Mouse (Mus musculus): ENCODE results near the gene Tsc2.
A peak's percentile ranks its signal among the peaks of the same experiment; 100 is the strongest.

Gene Tsc2

GRCm38 (mm10) chr17:24604557-24604956, 27.9 kb downstream of the Tsc2 start:
- DNase-seq, result no peak

- no peak for DNase-seq
These were observed 28.5 kb downstream of the Tsc2 start for GRCm38 (mm10) chr17:24603961-24604360.

- DNase-seq, result no peak
These were observed 31.9 kb downstream of the Tsc2 start for GRCm38 (mm10) chr17:24600502-24600901.

- no peak for DNase-seq
These were observed 34.4 kb downstream of the Tsc2 start for GRCm38 (mm10) chr17:24597989-24598388.

- DNase-seq, result peak; percentile 85
These were observed 35.8 kb downstream of the Tsc2 start for GRCm38 (mm10) chr17:24596471-24597183.

- DNase-seq, result peak; percentile 31
These were observed 36.4 kb downstream of the Tsc2 start for GRCm38 (mm10) chr17:24596073-24596466.

GRCm38 (mm10) chr17:24595126-24596072, 37.0 kb downstream of the Tsc2 start:
- DNase-seq, result peak; percentile 63

GRCm38 (mm10) chr17:24593992-24594890, 38.2 kb downstream of the Tsc2 start:
- DNase-seq, result peak; percentile 43

GRCm38 (mm10) chr17:24593248-24593647, 39.2 kb downstream of the Tsc2 start:
- DNase-seq, result no peak

- DNase-seq, result no peak
These were observed 40.7 kb downstream of the Tsc2 start for GRCm38 (mm10) chr17:24591695-24592094.

- DNase-seq, result peak; percentile 71
These were observed 41.5 kb downstream of the Tsc2 start for GRCm38 (mm10) chr17:24590943-24591342.

GRCm38 (mm10) chr17:24586532-24586931, 45.9 kb downstream of the Tsc2 start:
- DNase-seq, result no peak

- no peak for DNase-seq
These were observed 47.9 kb downstream of the Tsc2 start for GRCm38 (mm10) chr17:24584520-24584919.

- DNase-seq, result no peak
These were observed 48.6 kb downstream of the Tsc2 start for GRCm38 (mm10) chr17:24583599-24584460.

GRCm38 (mm10) chr17:24580287-24580686, 52.1 kb downstream of the Tsc2 start:
- DNase-seq, result no peak

GRCm38 (mm10) chr17:24579532-24579931, 52.9 kb downstream of the Tsc2 start:
- no peak for DNase-seq

GRCm38 (mm10) chr17:24573811-24574210, 58.6 kb downstream of the Tsc2 start:
- no peak for DNase-seq

- no peak for DNase-seq
These were observed 59.7 kb downstream of the Tsc2 start for GRCm38 (mm10) chr17:24572651-24573245.

GRCm38 (mm10) chr17:24569837-24570236, 62.6 kb downstream of the Tsc2 start:
- no peak for DNase-seq

- no peak for DNase-seq
These were observed 65.2 kb downstream of the Tsc2 start for GRCm38 (mm10) chr17:24567034-24567779.

- DNase-seq, result no peak
These were observed 66.6 kb downstream of the Tsc2 start for GRCm38 (mm10) chr17:24565792-24566191.
